Mouse (Mus musculus) thymus, adult 18-20 months (tissue): ENCODE results near the gene Nid1.
"Not testable (repeated sequence)": the region's sequence is repeated elsewhere in the genome, so short reads cannot be mapped to it uniquely, and the experiment has no call there.

ENCODE experiments used
- DNase-seq, 2 experiments: peaks; one replicate each; pipeline ENCODE4 v3.0.0; 2022; ENCODE audit warnings: mixed read lengths in 2 of 2

Gene Nid1

GRCm38 (mm10) chr13:13454249-13454648 is 16.9 kb downstream of the Nid1 start:
- not testable (repeated sequence) for DNase-seq

GRCm38 (mm10) chr13:13455632-13456492 is 18.5 kb downstream of the Nid1 start:
- DNase-seq, result not testable (repeated sequence)

- no peak for DNase-seq
These were observed 20.9 kb downstream of the Nid1 start for GRCm38 (mm10) chr13:13458138-13458737.

GRCm38 (mm10) chr13:13460521-13461138 is 23.3 kb downstream of the Nid1 start:
- no peak for DNase-seq

GRCm38 (mm10) chr13:13461446-13462192 is 24.3 kb downstream of the Nid1 start:
- DNase-seq, result no peak

GRCm38 (mm10) chr13:13463949-13464348 is 26.6 kb downstream of the Nid1 start:
- no peak for DNase-seq

- not testable (repeated sequence) for DNase-seq
These were observed 29.9 kb downstream of the Nid1 start for GRCm38 (mm10) chr13:13467249-13467648.

- DNase-seq, result no peak
These were observed 31.2 kb downstream of the Nid1 start for GRCm38 (mm10) chr13:13468513-13468912.

GRCm38 (mm10) chr13:13471334-13471757 is 34.0 kb downstream of the Nid1 start:
- no peak for DNase-seq

- DNase-seq, result not testable (repeated sequence)
These were observed 37.1 kb downstream of the Nid1 start for GRCm38 (mm10) chr13:13474464-13474863.

GRCm38 (mm10) chr13:13474991-13475390 is 37.6 kb downstream of the Nid1 start:
- no peak for DNase-seq

GRCm38 (mm10) chr13:13476568-13476967 is 39.2 kb downstream of the Nid1 start:
- no peak for DNase-seq

- DNase-seq, result no peak
These were observed 39.7 kb downstream of the Nid1 start for GRCm38 (mm10) chr13:13477046-13477445.

- no peak for DNase-seq
These were observed 42.6 kb downstream of the Nid1 start for GRCm38 (mm10) chr13:13479986-13480385.

- no peak for DNase-seq
These were observed 43.7 kb downstream of the Nid1 start for GRCm38 (mm10) chr13:13481033-13481432.

GRCm38 (mm10) chr13:13481875-13482674 is 44.7 kb downstream of the Nid1 start:
- DNase-seq, result no peak

GRCm38 (mm10) chr13:13484351-13484751 is 47.0 kb downstream of the Nid1 start:
- DNase-seq, result no peak

GRCm38 (mm10) chr13:13484883-13485282 is 47.5 kb downstream of the Nid1 start:
- DNase-seq, result no peak

- DNase-seq, result no peak
These were observed 48.3 kb downstream of the Nid1 start for GRCm38 (mm10) chr13:13485682-13486081.

- DNase-seq, result no peak
These were observed 50.5 kb downstream of the Nid1 start for GRCm38 (mm10) chr13:13487851-13488250.

GRCm38 (mm10) chr13:13489861-13490260 is 52.5 kb downstream of the Nid1 start:
- no peak for DNase-seq

- DNase-seq, result no peak
These were observed 54.8 kb downstream of the Nid1 start for GRCm38 (mm10) chr13:13492151-13492550.
